Comparison of ENCODE assay signal across 11 mouse cellular contexts in genomic region chr10:86707134-86707533, GRCm38 (mm10). TPM values are rescaled to one million over a fixed set of nuclear protein-coding genes. Genes with fewer than 3 reads are reported as not detected.
A peak's percentile ranks its signal among the peaks of the same experiment; 100 is the strongest.
DNase-seq lines count a peak whose midpoint lies in the region; ATAC-seq and TF ChIP-seq lines count a peak whose summit lies in the region.
"Had no signal": no experiment of that assay in that cellular context is flagged by ENCODE, and none has a peak within 500 bp of the region (broad histone marks: within the 10 kb centered on the region; RNA-seq: fewer than 3 reads in every experiment).

No protein-coding gene starts in this region.

- H3K27ac ChIP-seq in kidney, embryonic 14.5 days (ENCODE audit: low read depth, low read length): peak overlapping the region; percentile 88; the same call in 1 of the 2 replicates
- H3K27ac ChIP-seq in bone marrow macrophage, adult 2 months (ENCODE audit: insufficient read depth, low read depth, low read length): peak overlapping the region; percentile 91; the same call in 1 of the 2 replicates
- H3K27ac ChIP-seq in hindbrain, embryonic 15.5 days (replicated peaks): peak overlapping the region; percentile 93
- no peak overlapping the region; the same call in 1 of the 2 replicates for H3K27ac ChIP-seq in midbrain, embryonic 13.5 days

- no peaks in the 10 kb centered on the region for H3K9me3 ChIP-seq in kidney, embryonic 14.5 days (ENCODE audit: control insufficient read depth, low read length)
- H3K9me3 ChIP-seq in hindbrain, embryonic 15.5 days: no peaks in the 10 kb centered on the region
- no peaks in the 10 kb centered on the region for H3K9me3 ChIP-seq in midbrain, embryonic 13.5 days

- no peaks in the 10 kb centered on the region for H3K27me3 ChIP-seq in kidney, embryonic 14.5 days (ENCODE audit: control insufficient read depth, insufficient read depth, low read length)
- H3K27me3 ChIP-seq in hindbrain, embryonic 15.5 days: no peaks in the 10 kb centered on the region
- no peaks in the 10 kb centered on the region for H3K27me3 ChIP-seq in midbrain, embryonic 13.5 days

- no peak overlapping the region for H3K4me3 ChIP-seq in kidney, embryonic 14.5 days (ENCODE audit: low read length)
- H3K4me3 ChIP-seq in bone marrow macrophage, adult 2 months (ENCODE audit: insufficient read depth, low read length): no peak overlapping the region
- H3K4me3 ChIP-seq in hindbrain, embryonic 15.5 days: no peak overlapping the region
- no peak overlapping the region for H3K4me3 ChIP-seq in midbrain, embryonic 13.5 days (replicated peaks)

- peaks cover 25% of the 10 kb centered on the region for H3K4me1 ChIP-seq in kidney, embryonic 14.5 days (ENCODE audit: control insufficient read depth, insufficient read depth, low read length)
- peaks cover 14% of the 10 kb centered on the region for H3K4me1 ChIP-seq in bone marrow macrophage, adult 2 months (ENCODE audit: control insufficient read depth, insufficient read depth, low read length)
- peaks cover 31% of the 10 kb centered on the region for H3K4me1 ChIP-seq in hindbrain, embryonic 15.5 days (replicated peaks)
- H3K4me1 ChIP-seq in midbrain, embryonic 13.5 days (replicated peaks): peaks cover 33% of the 10 kb centered on the region

- no peak for TF ChIP-seq POLR2A in bone marrow macrophage, adult 2 months (IDR thresholded peaks at IDR 0.05; ENCODE audit: borderline replicate concordance, low read depth, low read length)

- no peak for DNase-seq in kidney, postnatal 10 days
- no peak for DNase-seq in urinary bladder, postnatal 4 days (ENCODE audit: low spot score in 2 of 2)
- no peak for DNase-seq in layer of hippocampus, adult 9-10 months (ENCODE audit: low spot score)
- DNase-seq: right cerebral cortex, postnatal 4 days had no signal

- no peak for ATAC-seq in kidney, embryonic 14.5 days (ENCODE audit: low FRiP score, low TSS enrichment)
- ATAC-seq in hindbrain, embryonic 15.5 days (ENCODE audit: low FRiP score, low read depth): no peak
- no peak for ATAC-seq in midbrain, embryonic 13.5 days
- ATAC-seq in frontal cortex, adult (ENCODE audit: low TSS enrichment): no peak

- 92% methylated on average over 3 of the region's 3 CpGs for WGBS in kidney, embryonic 14.5 days
- WGBS in hindbrain, embryonic 15.5 days: 93% methylated on average over 3 of the region's 3 CpGs
- WGBS in midbrain, embryonic 13.5 days: 90% methylated on average over 3 of the region's 3 CpGs

- peak overlapping the region; percentile 63; the same call in 1 of the 2 replicates for H3K9ac ChIP-seq in kidney, embryonic 14.5 days (ENCODE audit: low read depth, low read length)
- H3K9ac ChIP-seq in hindbrain, embryonic 15.5 days: peak overlapping the region; percentile 55; the same call in 1 of the 2 replicates
- no peak overlapping the region for H3K9ac ChIP-seq in midbrain, embryonic 13.5 days (replicated peaks)

- TF ChIP-seq CTCF in bone marrow macrophage, adult 2 months (IDR thresholded peaks at IDR 0.05; ENCODE audit: low read depth, low read length): no peak

- H3K4me2 ChIP-seq in kidney, embryonic 14.5 days (replicated peaks; ENCODE audit: low read depth, low read length): no peak overlapping the region
- peak overlapping the region; percentile 67 for H3K4me2 ChIP-seq in hindbrain, embryonic 15.5 days
- peak overlapping the region; percentile 61; the same call in 1 of the 2 replicates for H3K4me2 ChIP-seq in midbrain, embryonic 13.5 days (replicated peaks)

- H3K36me3 ChIP-seq in kidney, embryonic 14.5 days (ENCODE audit: control insufficient read depth, insufficient read depth, low read length): peaks cover 21% of the 10 kb centered on the region
- H3K36me3 ChIP-seq in hindbrain, embryonic 15.5 days: peaks cover 13% of the 10 kb centered on the region
- H3K36me3 ChIP-seq in midbrain, embryonic 13.5 days: peaks cover 14% of the 10 kb centered on the region

RNA-seq across cellular contexts. Expression of gene Ttc41, which starts 1.5 kb away (rescaled TPM):
- 1.2 and 1.5 TPM in 2 replicates for polyA plus RNA-seq in kidney, embryonic 14.5 days (2014; fragmentation: Nextera tagmentation; extraction: Ambion mirVana)
- polyA plus RNA-seq in bone marrow macrophage, adult 2 months (2012; ENCODE audit: insufficient read depth, insufficient read length, missing spikeins): 0.89 and 1.8 TPM in 2 replicates
- polyA plus RNA-seq in hindbrain, embryonic 15.5 days (2015; fragmentation: Nextera tagmentation; extraction: Ambion mirVana): 1.7 and 2.0 TPM in 2 replicates
- polyA plus RNA-seq in midbrain, embryonic 13.5 days (2015; fragmentation: Nextera tagmentation; extraction: Ambion mirVana): 2.4 and 3.5 TPM in 2 replicates

RNA-seq across cellular contexts. Expression of gene Hsp90b1, which starts 1.8 kb away (rescaled TPM):
- 476 and 591 TPM in 2 replicates for polyA plus RNA-seq in kidney, embryonic 14.5 days (2014; fragmentation: Nextera tagmentation; extraction: Ambion mirVana)
- 458 and 473 TPM in 2 replicates for polyA plus RNA-seq in bone marrow macrophage, adult 2 months (2012; ENCODE audit: insufficient read depth, insufficient read length, missing spikeins)
- polyA plus RNA-seq in hindbrain, embryonic 15.5 days (2015; fragmentation: Nextera tagmentation; extraction: Ambion mirVana): 308 and 330 TPM in 2 replicates
- 345 and 354 TPM in 2 replicates for polyA plus RNA-seq in midbrain, embryonic 13.5 days (2015; fragmentation: Nextera tagmentation; extraction: Ambion mirVana)

RNA-seq across cellular contexts. Expression of gene Gm49358, which starts 56.6 kb away (rescaled TPM):
- 0.22 and 0.31 TPM in 2 replicates for polyA plus RNA-seq in kidney, embryonic 14.5 days (2014; fragmentation: Nextera tagmentation; extraction: Ambion mirVana)
- polyA plus RNA-seq in bone marrow macrophage, adult 2 months (2012; ENCODE audit: insufficient read depth, insufficient read length, missing spikeins): 3.0 TPM in 1 of 2 replicates, not detected in the other
- polyA plus RNA-seq in hindbrain, embryonic 15.5 days (2015; fragmentation: Nextera tagmentation; extraction: Ambion mirVana): not detected in 2 replicates
- polyA plus RNA-seq in midbrain, embryonic 13.5 days (2015; fragmentation: Nextera tagmentation; extraction: Ambion mirVana): not detected in 2 replicates
- polyA plus RNA-seq: brain, embryonic 14.5 days; large intestine, adult 2 months had no signal
